Mouse (Mus musculus): Measurements from ENCODE around the gene Mta1. TPM values are rescaled to one million over a fixed set of nuclear protein-coding genes. Genes with fewer than 3 reads are reported as not detected.

The Mta1 gene
- polyA plus RNA-seq, 1 experiment from 2014 or later, result 18.5 TPM

DNA sequence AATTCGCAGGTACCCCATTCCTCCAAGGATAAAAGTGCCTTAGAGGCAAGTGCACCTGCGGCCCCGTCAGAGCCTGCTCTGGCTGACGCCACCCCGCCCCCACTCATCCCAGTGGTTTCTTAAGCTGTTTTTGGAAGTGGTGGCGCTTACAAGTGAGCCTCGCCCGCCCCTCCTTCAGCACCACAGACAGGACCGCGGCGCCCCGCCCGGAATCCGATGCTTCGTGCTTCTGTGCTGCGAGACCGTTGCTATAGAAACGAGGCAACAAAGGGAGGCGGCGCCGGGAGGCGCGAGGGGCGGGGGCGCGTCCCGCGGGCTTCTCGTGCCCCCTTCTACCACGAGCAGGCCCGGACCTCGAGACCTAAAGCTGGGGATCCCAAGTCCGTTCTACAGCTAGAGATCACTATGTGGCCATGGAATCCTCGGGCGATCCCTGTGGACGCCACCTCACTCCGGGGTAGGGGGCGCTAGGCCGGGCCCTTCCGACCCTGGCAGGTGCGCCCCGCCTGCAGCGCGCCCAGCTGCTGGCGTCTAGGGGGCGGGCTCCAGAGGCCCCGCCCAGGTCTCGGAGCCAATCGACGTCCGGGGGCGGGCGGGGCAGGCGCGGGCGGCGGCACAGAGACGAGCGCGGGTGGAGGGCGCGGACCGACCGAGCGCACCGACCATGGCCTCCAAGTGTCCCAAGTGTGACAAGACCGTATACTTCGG, 42.0 kb downstream of the Mta1 start, which contains the start of gene Crip2:
TSS of gene Crip2 (plus strand) at position 329 of the 708 bp plus-strand sequence.
- peak; percentile 95 for DNase-seq (ENCODE audit: low spot score)
- under 1% methylated on average over 68 of the region's 68 CpGs for WGBS
- H3K9me3 ChIP-seq, result no peaks in the 10 kb centered on the region
- peaks cover 72% of the 10 kb centered on the region for H3K4me1 ChIP-seq (replicated peaks)
- H3K27ac ChIP-seq, result peak within 1 kb of the TSS; percentile 93
- H3K4me3 ChIP-seq, result peak within 1 kb of the TSS; percentile 68
- peaks cover 61% of the 10 kb centered on the region for H3K36me3 ChIP-seq
- H3K27me3 ChIP-seq (ENCODE audit: insufficient read depth, poor library complexity, severe bottlenecking), result peaks cover 36% of the 10 kb centered on the region

DNA sequence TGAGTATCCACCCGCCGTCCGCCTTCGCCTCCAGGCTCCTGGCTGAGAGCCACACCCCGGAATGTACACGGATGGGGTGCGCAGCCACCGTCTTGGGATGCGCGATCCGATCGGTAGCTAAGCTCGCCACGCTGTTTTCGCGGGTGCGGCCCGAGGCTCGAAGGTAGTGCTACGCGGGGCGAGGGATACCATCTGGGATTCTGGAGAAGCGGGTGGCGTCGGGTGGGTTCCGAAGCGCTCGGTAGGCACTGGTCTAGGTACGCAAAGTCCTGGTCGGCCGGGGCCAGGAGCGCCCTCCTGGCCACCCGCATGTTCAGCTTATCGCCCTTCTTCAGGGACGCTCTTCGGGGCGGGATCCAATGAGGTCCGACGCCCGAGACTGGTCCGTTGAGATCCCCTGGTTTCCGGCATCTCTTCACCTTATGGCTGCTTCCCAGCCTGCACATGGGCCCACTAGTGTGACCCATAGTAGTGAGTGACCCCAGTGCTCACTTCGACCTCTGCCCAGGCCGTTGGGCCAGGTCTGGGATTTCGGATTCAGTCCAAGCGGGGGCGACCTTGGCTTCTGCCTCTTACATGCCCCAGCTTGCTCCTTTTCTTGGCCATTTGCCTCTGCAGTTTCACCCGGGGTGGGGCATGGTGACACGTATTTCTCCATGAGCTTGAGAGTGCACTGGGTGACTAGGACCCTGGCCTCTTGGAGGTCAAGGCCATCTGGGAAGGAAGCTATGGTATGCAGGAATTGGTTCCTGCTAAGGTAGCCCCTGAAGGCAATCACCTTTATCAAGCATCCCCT, 42.7 kb downstream of the Mta1 start:
- WGBS, result 2% methylated on average over 49 of the region's 49 CpGs
- Histone ChIP-seq H3K4me1 (replicated peaks) (peaks cover 79% of the 10 kb centered on the region), H3K9me3 (no peaks in the 10 kb centered on the region), H3K27me3 (ENCODE audit: insufficient read depth, poor library complexity, severe bottlenecking) (peaks cover 39% of the 10 kb centered on the region), H3K27ac (peak overlapping the region; percentile 93), H3K4me3 (peak overlapping the region; percentile 68), H3K36me3 (peaks cover 61% of the 10 kb centered on the region)
- DNase-seq (ENCODE audit: low spot score), result no peak

- H3K27me3 ChIP-seq (ENCODE audit: insufficient read depth, poor library complexity, severe bottlenecking), result peaks cover 46% of the 10 kb centered on the region
- peak overlapping the region; percentile 68 for H3K4me3 ChIP-seq
- H3K36me3 ChIP-seq, result peaks cover 55% of the 10 kb centered on the region
- 45% methylated on average over 8 of the region's 8 CpGs for WGBS
- H3K27ac ChIP-seq, result peak overlapping the region; percentile 93
- no peaks in the 10 kb centered on the region for H3K9me3 ChIP-seq
- H3K4me1 ChIP-seq (replicated peaks), result peaks cover 86% of the 10 kb centered on the region
- DNase-seq (ENCODE audit: low spot score), result no peak
Observed at GRCm38 (mm10) chr12:113141531-113141973, 43.5 kb downstream of the Mta1 start.

- DNase-seq (ENCODE audit: low spot score), result no peak
- Histone ChIP-seq H3K27ac (peak overlapping the region; percentile 93), H3K27me3 (ENCODE audit: insufficient read depth, poor library complexity, severe bottlenecking) (peaks cover 53% of the 10 kb centered on the region), H3K9me3 (no peaks in the 10 kb centered on the region), H3K36me3 (peaks cover 48% of the 10 kb centered on the region), H3K4me3 (peak overlapping the region; percentile 68), H3K4me1 (replicated peaks) (peaks cover 93% of the 10 kb centered on the region)
- 22% methylated on average over 15 of the region's 15 CpGs for WGBS
Observed at GRCm38 (mm10) chr12:113142021-113142975, 44.2 kb downstream of the Mta1 start.

DNA sequence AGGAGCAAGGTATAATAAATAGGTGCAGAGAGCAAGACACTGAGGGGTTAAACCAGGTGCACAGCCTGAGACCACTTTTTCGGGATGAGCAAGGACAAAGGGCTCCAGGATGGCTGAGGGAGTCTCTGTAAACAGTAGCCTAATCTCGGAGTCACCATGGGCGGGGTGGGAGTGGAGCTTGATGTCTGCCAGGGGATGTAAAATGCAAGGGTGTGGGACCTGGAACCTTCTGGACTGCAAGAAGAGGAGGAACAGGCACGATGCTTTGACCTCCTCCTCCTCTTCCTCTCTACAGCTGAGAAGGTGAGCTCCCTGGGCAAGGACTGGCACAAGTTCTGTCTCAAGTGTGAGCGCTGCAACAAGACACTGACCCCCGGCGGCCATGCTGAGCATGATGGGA, 45.1 kb downstream of the Mta1 start:
- WGBS, result 69% methylated on average over 7 of the region's 7 CpGs
- peaks cover 62% of the 10 kb centered on the region for H3K27me3 ChIP-seq (ENCODE audit: insufficient read depth, poor library complexity, severe bottlenecking)
- H3K9me3 ChIP-seq, result no peaks in the 10 kb centered on the region
- DNase-seq (ENCODE audit: low spot score), result no peak
- H3K36me3 ChIP-seq, result peaks cover 39% of the 10 kb centered on the region
- H3K4me3 ChIP-seq, result peak overlapping the region; percentile 68
- H3K4me1 ChIP-seq (replicated peaks), result peaks cover 94% of the 10 kb centered on the region
- peak overlapping the region; percentile 93; the same call in 1 of the 2 replicates for H3K27ac ChIP-seq

DNA sequence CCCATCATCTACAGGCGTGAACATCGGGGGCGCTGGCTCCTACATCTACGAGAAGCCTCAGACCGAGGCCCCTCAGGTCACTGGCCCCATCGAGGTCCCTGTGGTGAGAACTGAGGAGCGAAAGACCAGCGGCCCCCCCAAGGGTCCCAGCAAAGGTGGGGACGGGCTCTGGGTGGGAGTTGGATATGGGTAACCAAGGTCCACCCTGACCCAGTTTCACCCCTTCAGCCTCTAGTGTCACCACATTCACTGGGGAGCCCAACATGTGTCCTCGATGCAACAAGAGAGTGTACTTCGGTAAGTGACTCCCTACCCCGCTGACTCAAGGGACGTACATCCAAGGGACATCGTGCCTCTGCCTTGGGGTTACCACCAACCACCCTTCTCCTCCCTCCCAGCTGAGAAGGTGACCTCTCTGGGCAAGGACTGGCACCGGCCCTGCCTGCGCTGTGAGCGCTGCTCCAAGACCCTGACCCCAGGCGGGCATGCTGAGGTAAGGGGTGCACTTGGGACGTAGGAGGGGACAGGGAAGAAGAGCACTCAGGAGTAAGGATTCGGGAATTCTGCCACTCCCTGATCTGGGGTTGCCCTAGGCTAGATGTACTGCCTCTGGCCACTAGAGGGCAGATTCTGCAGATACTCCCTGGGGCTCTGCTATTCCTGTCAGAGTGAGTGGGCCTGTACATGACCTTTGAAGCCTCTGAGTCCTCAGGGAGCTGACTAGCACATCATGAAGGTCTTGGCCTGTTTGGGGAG, 46.1 kb downstream of the Mta1 start:
- WGBS, result 81% methylated on average over 20 of the region's 20 CpGs
- Histone ChIP-seq H3K4me1 (replicated peaks) (peaks cover 91% of the 10 kb centered on the region), H3K4me3 (no peak overlapping the region)

DNA sequence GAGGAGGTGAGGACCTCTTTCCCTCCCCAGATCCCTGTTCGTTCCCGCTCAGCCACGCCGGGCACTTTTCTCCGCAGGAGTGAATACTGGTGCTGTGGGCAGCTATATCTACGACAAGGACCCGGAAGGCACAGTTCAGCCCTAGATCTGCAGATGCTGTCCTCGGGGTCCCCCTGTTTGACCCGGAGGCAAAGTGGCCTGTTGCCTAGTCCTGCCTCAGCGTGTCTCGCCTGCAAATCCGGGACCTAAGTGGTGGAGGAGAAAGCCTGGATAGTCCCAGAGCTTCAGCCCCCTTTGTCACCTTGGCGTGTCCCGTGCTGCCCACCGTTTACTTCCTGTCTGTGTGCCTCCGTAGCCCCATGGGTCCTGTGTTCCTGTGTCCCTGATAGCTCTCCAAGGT, 46.8 kb downstream of the Mta1 start:
- no peak for DNase-seq (ENCODE audit: low spot score)
- Histone ChIP-seq H3K36me3 (peaks cover 29% of the 10 kb centered on the region), H3K27ac (no peak overlapping the region), H3K27me3 (ENCODE audit: insufficient read depth, poor library complexity, severe bottlenecking) (peaks cover 79% of the 10 kb centered on the region), H3K4me1 (replicated peaks) (peaks cover 87% of the 10 kb centered on the region), H3K9me3 (no peaks in the 10 kb centered on the region), H3K4me3 (no peak overlapping the region)
- 94% methylated on average over 16 of the region's 16 CpGs for WGBS

More for the DNA sequence above, 46.1 kb downstream of the Mta1 start:
- Histone ChIP-seq H3K27ac (no peak overlapping the region), H3K27me3 (ENCODE audit: insufficient read depth, poor library complexity, severe bottlenecking) (peaks cover 72% of the 10 kb centered on the region), H3K9me3 (no peaks in the 10 kb centered on the region), H3K36me3 (peaks cover 29% of the 10 kb centered on the region)
- DNase-seq (ENCODE audit: low spot score), result no peak

DNA sequence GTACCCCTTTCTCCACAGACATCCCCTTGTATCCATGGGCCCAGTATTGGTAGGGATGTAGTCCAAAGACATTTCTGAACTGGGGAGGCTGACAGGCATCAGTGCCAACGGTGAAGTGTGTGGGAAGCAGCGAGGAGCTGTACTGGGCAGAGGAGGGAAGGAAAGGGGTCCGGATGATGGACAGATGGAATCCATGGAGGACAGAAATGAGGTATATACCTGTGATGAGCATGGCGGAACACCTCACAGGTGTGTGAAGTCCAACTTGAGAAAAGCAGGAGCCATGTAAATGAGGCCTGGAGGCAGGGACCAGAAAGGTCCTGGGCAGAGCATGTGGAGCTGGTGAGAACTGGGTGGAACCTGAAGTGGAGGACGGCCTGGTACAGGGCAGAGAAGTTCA, 47.5 kb downstream of the Mta1 start:
- no peak overlapping the region for H3K4me3 ChIP-seq
- peaks cover 84% of the 10 kb centered on the region for H3K27me3 ChIP-seq (ENCODE audit: insufficient read depth, poor library complexity, severe bottlenecking)
- peaks cover 29% of the 10 kb centered on the region for H3K36me3 ChIP-seq
- peaks cover 81% of the 10 kb centered on the region for H3K4me1 ChIP-seq (replicated peaks)
- no peak overlapping the region for H3K27ac ChIP-seq
- no peaks in the 10 kb centered on the region for H3K9me3 ChIP-seq
- DNase-seq (ENCODE audit: low spot score), result no peak
- WGBS, result 91% methylated on average over 5 of the region's 5 CpGs

- 6% methylated on average over 45 of the region's 45 CpGs for WGBS
- Histone ChIP-seq H3K4me1 (replicated peaks) (peaks cover 81% of the 10 kb centered on the region), H3K9me3 (no peaks in the 10 kb centered on the region), H3K27me3 (ENCODE audit: insufficient read depth, poor library complexity, severe bottlenecking) (peaks cover 84% of the 10 kb centered on the region), H3K36me3 (peaks cover 29% of the 10 kb centered on the region), H3K4me3 (peak within 1 kb of the TSS; percentile 36), H3K27ac (peak within 1 kb of the TSS; percentile 68; the same call in 1 of the 2 replicates)
- peak; percentile 87 for DNase-seq (ENCODE audit: low spot score)
Observed at GRCm38 (mm10) chr12:113146112-113147057, 48.3 kb downstream of the Mta1 start, which contains the start of gene Crip1. Gene Crip1, plus strand, starts transcription at chr12:113146316.

- Histone ChIP-seq H3K27me3 (ENCODE audit: insufficient read depth, poor library complexity, severe bottlenecking) (peaks cover 84% of the 10 kb centered on the region), H3K4me3 (0 out of 2 replicates have a peak overlapping the region, but pooled peaks have one; percentile 36), H3K36me3 (peaks cover 29% of the 10 kb centered on the region), H3K9me3 (no peaks in the 10 kb centered on the region), H3K4me1 (replicated peaks) (peaks cover 81% of the 10 kb centered on the region), H3K27ac (no peak overlapping the region)
- no peak for DNase-seq (ENCODE audit: low spot score)
- 89% methylated on average over 8 of the region's 8 CpGs for WGBS
Observed at GRCm38 (mm10) chr12:113147481-113147880, 49.4 kb downstream of the Mta1 start.
